Mouse (Mus musculus) olfactory bulb, adult 2 months (tissue): ENCODE data around the gene Dapp1. TPM values are rescaled to one million over a fixed set of nuclear protein-coding genes. Genes with fewer than 3 reads are reported as not detected.
"Not testable (repeated sequence)": the region's sequence is repeated elsewhere in the genome, so short reads cannot be mapped to it uniquely, and the experiment has no call there.

Experiments used
- H3K27ac ChIP-seq: fragments of 200-500 bp; 2 replicates; pipeline ENCODE4 v1.5.1; 2012; ENCODE audit warnings: low read depth, low read length; ENCODE audit not compliant: insufficient read depth
- H3K4me1 ChIP-seq: fragments of 200-500 bp; 2 replicates; pipeline ENCODE4 v1.6.1; 2012; ENCODE audit warnings: low read length; ENCODE audit not compliant: control insufficient read depth, insufficient read depth
- H3K4me3 ChIP-seq: fragments of 200-500 bp; 2 replicates; pipeline ENCODE4 v1.5.1; 2012; ENCODE audit warnings: mild to moderate bottlenecking, low read depth, low read length, moderate library complexity; ENCODE audit not compliant: insufficient read depth
- CTCF ChIP-seq: fragments of 200-500 bp; IDR thresholded peaks from 2 replicates; pipeline ENCODE4 v1.5.1; 2012; ENCODE audit warnings: low read depth, mild to moderate bottlenecking, low read length, moderate library complexity; ENCODE audit not compliant: insufficient read depth
- POLR2A ChIP-seq: fragments of 200-500 bp; IDR thresholded peaks from 2 replicates; pipeline ENCODE4 v1.6.1; 2012; ENCODE audit warnings: mild to moderate bottlenecking, low read depth, low read length, moderate library complexity; ENCODE audit not compliant: insufficient read depth
- WGBS: fragments of 180-500 bp; shearing (Covaris S2); methylation state at CpG from one replicate; pipeline ENCODE4 v1.1.7; 2018; 5-methylcytosine and 5-hydroxymethylcytosine counted together
- polyA plus RNA-seq: library from polyadenylated mRNA; stranded (reverse); fragments of >200 nt; gene quantifications from 2 replicates; pipeline ENCODE4 v1.2.4, GENCODE M21; 2012; ENCODE audit warnings: low replicate concordance; ENCODE audit not compliant: missing spikeins, insufficient read depth, insufficient read length

The Dapp1 gene
- polyA plus RNA-seq, 1 experiment, result not detected

DNA sequence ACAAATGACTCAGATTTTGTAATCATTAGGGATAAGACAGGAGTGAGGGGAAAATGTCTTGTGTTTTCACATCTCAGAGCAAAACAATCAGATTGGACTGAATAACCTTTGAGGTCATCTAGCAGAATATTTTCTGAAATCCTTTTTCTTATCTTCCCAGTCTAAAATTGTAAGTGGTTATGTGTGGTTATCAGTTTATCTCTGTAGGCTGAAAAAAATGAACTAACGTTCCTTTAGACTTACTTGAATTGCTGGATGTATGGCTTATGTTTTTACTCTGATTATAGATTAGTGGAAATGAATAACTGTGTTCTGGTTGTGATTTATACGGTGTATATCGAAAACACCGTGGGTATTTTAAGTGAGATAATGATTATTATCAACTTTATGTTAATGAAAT lies 60.8 kb downstream of the Dapp1 start:
- H3K4me3 ChIP-seq, result no peak overlapping the region
- H3K27ac ChIP-seq, result no peak overlapping the region
- H3K4me1 ChIP-seq, result peaks cover 9% of the 10 kb centered on the region
- TF ChIP-seq POLR2A, result no peak
- TF ChIP-seq CTCF, result no peak
- WGBS, result 89% methylated on average over 4 of the region's 4 CpGs

DNA sequence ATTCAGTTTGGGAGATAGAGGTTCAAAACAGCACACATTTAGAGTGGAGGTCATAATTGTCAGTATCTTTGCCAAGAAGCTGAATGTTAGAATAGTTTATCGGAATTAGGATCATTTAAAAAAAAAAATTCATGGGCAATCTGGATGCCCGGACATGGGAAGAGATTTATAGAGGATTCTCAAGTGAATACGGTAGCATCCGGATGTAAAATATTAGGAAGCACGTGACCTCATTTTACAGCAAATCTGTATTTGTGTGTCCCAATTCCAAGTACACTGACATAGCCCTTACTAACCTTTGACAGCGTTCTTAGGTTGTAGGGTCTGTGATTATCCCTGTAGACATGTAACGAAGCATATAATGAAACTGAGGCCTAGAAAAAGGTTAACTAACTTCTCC lies 61.9 kb downstream of the Dapp1 start:
- H3K4me1 ChIP-seq, result peaks cover 9% of the 10 kb centered on the region
- 79% methylated on average over 7 of the region's 7 CpGs for WGBS
- TF ChIP-seq POLR2A (no peak), CTCF (no peak)
- no peak overlapping the region for H3K27ac ChIP-seq
- no peak overlapping the region for H3K4me3 ChIP-seq

DNA sequence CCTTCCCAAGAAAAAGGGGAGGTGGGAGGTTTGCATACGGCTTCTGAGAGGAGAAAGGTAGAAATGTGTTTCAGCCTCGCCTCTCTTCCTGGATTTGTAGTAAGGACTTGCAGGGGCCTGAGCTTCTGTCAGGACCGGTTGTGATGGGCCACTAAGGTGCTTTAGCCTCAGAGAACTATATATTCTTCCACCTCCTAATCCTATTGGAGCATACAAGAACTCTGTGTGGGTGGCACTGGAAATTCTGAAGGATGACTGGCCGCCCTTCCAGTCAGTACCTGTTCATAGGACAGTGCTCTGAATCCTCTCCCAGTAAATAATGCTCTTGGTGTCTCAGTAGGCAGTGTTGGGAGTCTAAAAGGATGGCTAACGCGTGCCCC lies 62.4 kb downstream of the Dapp1 start:
- 6% methylated on average over 6 of the region's 6 CpGs for WGBS
- H3K4me1 ChIP-seq, result peaks cover 9% of the 10 kb centered on the region
- no peak overlapping the region; the same call in 1 of the 2 replicates for H3K27ac ChIP-seq
- H3K4me3 ChIP-seq, result peak overlapping the region; percentile 65
- TF ChIP-seq CTCF, result no peak
- TF ChIP-seq POLR2A, result no peak

DNA sequence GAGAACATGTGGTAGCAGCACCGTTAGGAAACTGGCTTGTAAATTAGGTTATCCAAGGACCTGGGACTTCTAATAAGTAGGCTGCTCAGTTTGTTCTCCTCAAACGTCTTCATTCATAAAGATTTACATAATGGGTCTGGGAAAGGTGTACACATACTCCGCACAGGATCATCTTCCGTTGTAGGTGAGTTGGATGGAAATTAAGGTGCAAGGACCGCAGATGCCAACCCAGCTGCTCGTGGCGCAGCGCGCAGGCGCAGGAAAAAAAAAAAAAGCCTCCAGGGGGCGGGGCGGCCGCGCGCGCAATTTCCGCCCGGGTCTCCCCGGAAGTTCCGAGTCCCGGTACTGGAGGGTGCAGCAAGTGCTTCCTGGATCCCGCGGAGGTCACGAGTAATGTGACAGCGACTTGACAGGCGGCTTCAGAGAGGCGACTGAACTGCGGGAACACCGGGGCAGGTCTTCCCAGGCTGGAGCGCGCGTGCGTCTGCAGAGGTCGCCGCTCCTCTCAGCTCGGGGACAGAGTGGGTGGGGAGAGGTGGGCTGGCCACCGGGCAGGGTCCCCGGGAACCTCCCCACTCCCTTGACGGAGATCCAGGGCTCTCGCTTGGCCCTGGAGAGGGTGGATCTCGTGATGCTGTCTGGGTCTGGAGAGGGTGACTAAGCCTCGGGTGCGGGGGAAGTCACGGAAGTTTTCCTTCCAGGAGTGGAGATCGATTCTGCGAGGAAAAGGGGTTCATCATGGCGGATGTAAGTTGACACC lies 63.0 kb downstream of the Dapp1 start, which contains the start of gene Lamtor3:
Gene Lamtor3 (plus strand): TSS at position 335 of the 760 bp plus-strand sequence.
- under 1% methylated on average over 47 of the region's 47 CpGs for WGBS
- Histone ChIP-seq H3K4me3 (peak within 1 kb of the TSS; percentile 65), H3K4me1 (peaks cover 9% of the 10 kb centered on the region), H3K27ac (peak within 1 kb of the TSS; percentile 64)
- TF ChIP-seq CTCF (no peak), POLR2A (peak; percentile 61; the same call in 1 of the 2 replicates)

DNA sequence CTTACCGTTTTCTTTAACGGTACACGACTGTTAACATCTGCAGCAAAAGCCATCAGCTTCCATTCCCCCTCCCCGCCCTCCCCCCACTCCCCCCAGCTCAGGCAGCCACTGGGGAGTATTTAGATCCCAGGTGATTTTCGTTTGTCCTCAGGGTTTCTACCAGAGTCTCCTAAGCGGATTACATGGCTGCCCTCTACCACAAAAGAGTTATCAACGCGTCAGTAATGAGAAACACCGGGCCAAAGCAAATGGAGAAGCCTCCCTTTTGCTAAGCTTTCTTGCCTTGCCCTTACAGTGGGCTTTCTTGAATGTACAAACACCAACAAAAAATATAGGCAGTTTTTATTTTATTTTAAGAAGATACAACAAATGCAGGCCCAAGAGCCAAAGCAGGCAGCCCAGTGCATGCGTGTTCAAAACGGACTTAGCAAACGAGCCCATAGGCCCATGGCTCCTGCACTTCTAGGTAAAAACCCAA lies 63.6 kb downstream of the Dapp1 start:
- H3K27ac ChIP-seq, result peak overlapping the region; percentile 64
- TF ChIP-seq CTCF, result no peak
- no peak for TF ChIP-seq POLR2A
- H3K4me3 ChIP-seq, result peak overlapping the region; percentile 65
- 2% methylated on average over 12 of the region's 12 CpGs for WGBS
- H3K4me1 ChIP-seq, result peaks cover 9% of the 10 kb centered on the region

DNA sequence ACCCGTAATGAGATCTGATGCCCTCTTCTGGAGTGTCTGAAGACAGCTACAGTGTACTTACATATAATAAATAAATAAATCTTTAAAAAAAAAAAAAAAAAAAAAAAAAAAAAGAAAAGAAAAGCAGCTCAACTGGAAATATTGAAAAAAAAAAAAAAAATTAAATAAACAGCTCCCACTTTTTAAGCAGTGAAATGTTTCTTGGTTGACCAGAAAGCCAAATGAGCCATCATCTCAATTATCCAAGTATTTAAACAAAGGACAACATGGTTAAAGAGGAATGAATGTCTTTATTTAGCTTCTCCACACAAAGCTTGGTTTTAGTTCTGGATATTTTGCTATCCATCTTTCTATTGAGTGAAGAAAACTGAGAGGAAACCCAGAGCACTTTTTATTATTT lies 66.8 kb downstream of the Dapp1 start:
- not testable (repeated sequence) for H3K4me1 ChIP-seq, H3K4me3 ChIP-seq, H3K27ac ChIP-seq
- no CpG with 5 or more reads among the region's 1 CpGs for WGBS

DNA sequence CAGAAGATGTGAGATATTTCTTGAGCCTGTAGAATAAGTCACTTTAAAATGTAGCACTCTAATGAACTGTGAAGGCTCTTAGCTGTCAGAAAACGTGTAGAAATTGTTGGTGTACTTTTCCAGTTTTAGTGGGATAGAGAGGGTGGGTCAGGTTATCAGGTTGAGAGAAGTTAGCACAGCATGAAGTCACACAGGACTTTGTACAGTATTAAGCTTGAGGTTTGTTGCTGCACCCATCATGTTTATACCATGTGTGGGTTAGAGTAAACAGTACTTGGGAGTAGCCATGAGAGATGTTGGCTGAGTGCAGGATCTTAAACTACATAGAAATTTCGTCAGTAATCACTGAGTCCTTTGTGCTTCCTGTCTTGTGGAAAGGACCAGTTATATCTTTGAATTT lies 68.3 kb downstream of the Dapp1 start:
- Histone ChIP-seq H3K4me1 (peaks cover 5% of the 10 kb centered on the region), H3K27ac (no peak overlapping the region), H3K4me3 (no peak overlapping the region)
- TF ChIP-seq CTCF, result no peak
- WGBS, result 71% methylated on average over 2 of the region's 2 CpGs

DNA sequence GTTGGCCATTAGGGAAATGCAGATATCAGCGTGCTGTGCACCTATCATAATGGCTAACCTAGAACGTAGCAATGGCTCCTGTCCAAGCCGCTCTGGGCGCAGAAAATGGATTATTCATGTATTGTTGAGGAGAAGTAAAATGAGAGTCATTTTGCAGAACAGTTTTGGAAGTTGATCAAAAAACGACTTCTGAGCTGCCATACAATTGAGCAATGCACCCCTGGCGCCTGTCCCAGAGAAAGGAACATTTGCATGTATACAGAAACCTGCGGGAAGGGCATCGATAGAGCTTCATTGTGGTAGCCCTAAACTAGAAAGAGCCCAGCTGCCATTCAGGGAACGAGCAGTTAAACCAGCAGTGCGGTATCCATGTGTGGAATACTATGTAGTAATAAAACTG lies 81.2 kb downstream of the Dapp1 start:
- 45% methylated on average over 10 of the region's 10 CpGs for WGBS
- H3K27ac ChIP-seq, result no peak overlapping the region
- TF ChIP-seq CTCF, result no peak
- TF ChIP-seq POLR2A, result no peak
- no peak overlapping the region for H3K4me3 ChIP-seq
- no peaks in the 10 kb centered on the region for H3K4me1 ChIP-seq

DNA sequence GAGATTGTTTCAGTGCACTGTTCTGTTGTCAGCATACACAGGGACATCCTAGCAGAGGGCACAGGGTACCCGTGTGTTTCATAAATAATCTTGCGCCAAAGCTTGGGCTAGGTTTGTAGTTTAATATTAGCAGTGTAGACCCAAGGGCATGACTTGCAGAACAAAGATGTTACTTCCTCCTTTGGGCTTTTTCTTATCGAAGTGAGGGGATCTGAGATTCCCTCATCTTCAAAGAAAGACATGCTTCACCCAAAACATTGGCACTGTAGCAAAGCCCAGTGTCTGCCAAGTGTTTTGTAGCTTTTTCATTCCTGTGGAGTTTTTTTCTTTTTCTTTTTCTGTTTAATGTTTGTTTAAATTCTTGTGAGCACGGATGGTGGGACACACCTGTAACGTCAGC lies 83.7 kb downstream of the Dapp1 start:
- Histone ChIP-seq H3K27ac (no peak overlapping the region), H3K4me3 (no peak overlapping the region), H3K4me1 (no peaks in the 10 kb centered on the region)
- WGBS, result 81% methylated on average over 5 of the region's 5 CpGs
- TF ChIP-seq POLR2A (no peak), CTCF (no peak)
